Mouse (Mus musculus): ENCODE measurements around the gene D1Ertd622e. TPM values are rescaled to one million over a fixed set of nuclear protein-coding genes. Genes with fewer than 3 reads are reported as not detected.
A peak's percentile ranks its signal among the peaks of the same experiment; 100 is the strongest.

Gene D1Ertd622e
- polyA plus RNA-seq (2012; rRNA removed), result 40.4 and 57.4 TPM in 2 replicates

DNA sequence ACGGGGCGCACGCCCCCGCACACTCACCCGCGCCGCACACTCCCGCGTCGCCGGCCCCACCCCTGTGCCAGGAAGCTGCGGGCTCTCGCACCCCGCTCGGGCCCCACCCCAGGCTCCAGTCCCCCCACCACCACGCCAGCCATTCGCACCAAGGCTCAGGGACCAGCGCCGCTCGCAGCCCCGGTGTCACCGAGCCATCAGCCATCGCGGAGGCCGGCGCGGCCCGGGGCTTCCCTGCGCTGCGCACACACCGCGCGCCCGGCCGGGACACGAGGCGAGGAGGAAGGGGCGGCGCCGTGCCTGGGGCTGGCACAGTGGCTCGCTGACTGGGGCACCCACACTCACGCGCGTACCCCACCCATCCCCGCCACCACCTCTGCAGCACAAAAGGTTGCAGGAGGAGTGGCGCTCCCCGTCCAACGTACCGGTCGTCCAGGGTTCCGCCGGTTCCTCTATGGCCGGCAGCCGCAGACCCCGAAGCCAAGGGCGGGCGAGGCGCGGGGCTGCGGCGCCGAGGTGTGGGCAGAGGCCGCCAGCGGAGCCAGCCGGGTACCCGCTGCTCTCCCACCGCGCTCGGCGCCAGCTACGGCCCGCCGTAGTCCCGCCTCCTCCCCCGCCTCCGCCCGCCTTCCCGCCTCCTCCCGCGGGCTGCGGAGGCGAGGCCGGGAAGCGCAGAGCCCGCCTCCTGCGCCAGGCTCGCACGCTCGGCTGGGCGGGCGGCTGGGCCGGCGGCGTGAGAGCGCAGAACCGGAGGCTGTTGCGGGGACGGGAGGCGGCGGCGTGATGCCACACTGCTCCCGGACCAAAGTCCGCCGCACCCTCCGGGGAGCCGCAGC lies at the start of gene D1Ertd622e:
Gene D1Ertd622e, minus strand, starts transcription at position 669 of the 836 bp plus-strand sequence.
- DNase-seq (ENCODE audit: low read depth, low spot score), result no peak
- under 1% methylated on average over 106 of the region's 106 CpGs for WGBS

DNA sequence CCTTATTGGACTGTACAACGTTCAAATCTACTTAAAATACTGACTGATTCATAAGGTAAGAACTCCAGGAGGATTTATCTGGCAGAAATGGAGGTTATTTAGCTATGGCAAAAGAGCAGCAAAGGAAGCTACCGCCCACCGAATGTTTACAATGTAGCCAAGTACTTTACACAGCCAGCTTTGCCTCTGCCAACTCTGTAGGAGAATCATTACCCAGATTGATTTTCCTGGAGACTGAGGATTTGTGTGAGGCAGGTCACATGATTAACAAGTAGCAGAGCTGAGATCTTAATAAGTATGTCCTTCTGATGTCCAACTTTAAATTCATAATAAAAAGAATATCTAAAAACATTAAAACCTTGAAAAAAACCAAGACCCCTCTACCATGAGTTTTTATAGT lies 48.6 kb upstream of the D1Ertd622e start:
- no peak for DNase-seq (ENCODE audit: low read depth, low spot score)
- 63% methylated on average over 3 of the region's 3 CpGs for WGBS

DNA sequence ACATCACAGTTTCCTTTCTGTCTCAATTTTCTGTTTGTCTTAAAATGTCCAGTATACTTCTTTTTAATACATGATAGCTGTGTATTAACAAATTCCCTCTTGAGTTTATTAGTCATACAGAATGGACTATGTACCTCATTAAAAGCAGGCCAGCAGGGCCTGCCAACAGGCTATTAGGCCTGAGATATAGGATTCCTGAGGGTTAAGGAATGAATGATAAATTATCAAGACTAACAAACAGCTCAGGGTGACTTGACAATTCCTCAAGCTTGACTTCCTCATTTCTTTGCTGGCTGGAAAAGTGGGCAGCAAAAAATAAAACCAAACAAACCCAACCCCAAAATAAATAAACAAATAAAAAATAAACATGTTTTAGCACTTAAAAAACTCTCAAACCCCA lies 43.5 kb upstream of the D1Ertd622e start:
- DNase-seq (ENCODE audit: low read depth, low spot score), result no peak

DNA sequence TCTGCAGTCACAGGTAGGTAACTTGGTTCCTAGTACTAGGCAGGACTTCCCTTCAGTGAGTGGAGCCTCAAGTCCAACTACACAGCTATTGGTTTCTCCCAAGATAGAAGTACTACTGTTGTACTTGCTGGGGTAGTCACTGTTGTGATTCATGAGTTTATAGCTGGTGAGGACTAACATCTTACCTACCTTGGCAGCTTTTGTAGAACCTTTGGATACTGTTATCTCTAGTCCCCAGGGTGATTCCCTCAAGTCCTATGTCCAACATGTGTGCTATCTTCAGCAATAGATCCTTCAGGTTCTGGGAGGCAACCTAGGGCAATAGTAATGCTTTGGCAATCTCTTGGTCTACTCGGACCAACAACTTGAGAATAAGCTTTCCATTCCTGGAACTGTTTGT lies 42.8 kb upstream of the D1Ertd622e start:
- WGBS, result 91% methylated on average over 1 of the region's 1 CpGs
- DNase-seq (ENCODE audit: low read depth, low spot score), result no peak

DNA sequence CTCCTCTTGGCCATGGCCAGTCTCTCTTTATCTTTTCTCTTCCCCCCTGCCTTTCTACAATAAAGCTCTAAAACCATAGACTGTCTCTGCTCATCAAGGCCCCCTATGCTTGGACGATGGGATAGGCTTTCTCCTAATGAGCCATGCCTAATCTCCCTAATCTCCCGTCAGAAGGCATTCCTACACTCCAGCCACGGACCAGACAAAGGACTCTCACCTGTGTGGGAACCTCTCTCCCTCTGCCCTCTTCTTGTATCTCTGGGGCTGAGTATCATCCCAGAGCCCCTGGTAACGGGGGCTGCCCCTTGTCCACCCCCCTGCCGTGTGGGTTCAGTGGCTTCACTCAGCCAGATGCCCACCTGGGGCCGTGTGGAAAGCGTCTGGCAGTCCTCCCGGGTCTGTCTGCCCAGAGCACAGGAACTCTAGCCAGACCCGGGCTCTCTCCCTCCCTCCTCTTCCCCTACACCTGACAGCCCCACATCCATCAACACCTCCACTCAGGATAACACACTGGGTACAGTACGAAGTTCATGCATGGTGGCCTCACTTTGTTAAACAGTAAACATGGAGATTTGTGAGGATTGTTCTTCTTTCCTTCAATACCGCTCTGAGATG lies 37.2 kb upstream of the D1Ertd622e start:
- 21% methylated on average over 11 of the region's 11 CpGs for WGBS
- no peak for DNase-seq (ENCODE audit: low read depth, low spot score)

DNA sequence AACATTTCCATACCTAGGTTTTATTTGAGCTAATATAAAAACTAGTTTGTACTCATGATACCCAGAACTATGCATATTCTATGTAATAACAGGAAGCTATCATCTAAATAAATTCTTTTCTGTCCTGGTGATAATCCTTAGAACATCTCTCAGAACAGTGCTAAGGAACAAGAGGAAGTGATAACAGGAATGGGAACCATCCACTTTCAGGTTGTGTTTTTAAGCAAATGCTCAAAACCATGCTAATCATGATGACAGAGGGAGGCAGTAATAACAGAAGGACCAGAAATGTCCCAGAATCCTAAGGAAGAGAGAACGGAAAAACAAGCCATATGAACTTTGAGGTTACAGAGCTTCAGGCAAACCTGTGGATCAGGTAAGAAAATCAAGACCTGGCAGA lies 35.4 kb upstream of the D1Ertd622e start:
- no peak for DNase-seq (ENCODE audit: low read depth, low spot score)
- 92% methylated on average over 1 of the region's 1 CpGs for WGBS

DNA sequence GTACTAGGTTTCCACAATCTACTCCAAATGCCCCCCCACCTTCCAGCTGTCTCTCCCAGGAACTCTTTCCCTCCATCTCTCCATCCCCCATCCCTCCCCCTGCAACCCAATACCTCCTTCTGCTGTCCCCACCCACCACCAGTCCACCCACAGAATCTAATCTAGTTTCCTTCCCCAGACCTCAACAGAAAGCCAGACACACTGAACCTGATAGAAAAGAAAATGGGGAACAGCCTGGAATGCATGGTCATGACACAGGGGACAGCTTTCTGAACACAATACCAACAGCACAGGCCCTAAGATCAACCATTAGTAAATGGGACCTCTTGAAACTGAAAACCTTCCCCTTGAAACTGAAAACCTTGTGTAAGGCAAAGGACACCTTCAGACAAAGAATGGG lies 32.0 kb upstream of the D1Ertd622e start:
- no peak for DNase-seq (ENCODE audit: low read depth, low spot score)

DNA sequence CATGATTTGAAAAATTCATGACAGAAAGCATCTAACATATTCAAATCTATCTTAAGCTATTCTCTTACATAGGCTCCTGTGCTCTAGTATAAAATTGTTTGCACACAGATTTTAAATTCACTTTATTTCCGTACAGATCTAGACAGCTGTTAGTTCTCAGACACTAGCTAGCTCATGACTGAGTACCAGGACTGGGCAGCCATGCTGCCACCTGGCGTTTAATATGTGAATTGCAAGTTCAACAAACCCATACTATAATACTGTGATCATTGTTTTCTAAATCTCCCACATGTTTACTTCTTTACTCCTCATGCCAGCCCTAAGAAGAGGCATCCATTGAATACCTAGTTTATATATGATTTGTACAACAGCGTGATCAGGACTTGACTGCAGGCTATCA lies 26.9 kb upstream of the D1Ertd622e start:
- 6% methylated on average over 3 of the region's 3 CpGs for WGBS
- DNase-seq (ENCODE audit: low read depth, low spot score), result peak; percentile 21

DNA sequence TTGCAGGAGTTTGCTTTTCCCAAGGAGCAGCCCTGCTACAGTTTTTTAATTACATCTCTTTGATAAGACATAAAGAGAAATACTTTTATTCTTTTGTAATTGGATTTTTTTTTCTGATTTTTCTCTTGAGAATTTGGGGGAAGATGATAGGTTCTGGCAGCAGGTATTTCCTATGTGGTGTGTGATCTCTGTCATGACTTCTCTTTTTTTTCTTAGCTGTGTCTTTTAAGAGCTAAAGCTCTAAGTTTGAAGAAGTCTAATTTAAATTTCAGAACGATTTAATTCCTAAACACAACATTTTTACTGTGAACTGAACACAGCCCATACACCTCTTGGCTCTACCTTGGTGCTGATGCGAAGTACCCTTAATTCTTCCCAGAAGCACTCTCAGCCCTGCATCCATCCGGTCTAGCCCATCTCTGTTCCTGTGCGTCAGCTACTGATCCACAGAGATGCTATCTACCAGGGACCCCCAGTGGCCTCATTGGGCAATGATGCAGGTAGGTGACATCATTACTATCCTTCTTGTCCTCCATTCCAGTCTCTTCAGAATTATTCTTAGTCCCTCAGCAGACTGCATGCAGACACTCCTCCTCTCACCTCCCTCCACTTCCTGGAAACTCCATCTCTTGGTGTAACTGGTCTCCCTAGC lies 14.8 kb upstream of the D1Ertd622e start:
- WGBS, result 72% methylated on average over 4 of the region's 4 CpGs
- no peak for DNase-seq (ENCODE audit: low read depth, low spot score)

DNA sequence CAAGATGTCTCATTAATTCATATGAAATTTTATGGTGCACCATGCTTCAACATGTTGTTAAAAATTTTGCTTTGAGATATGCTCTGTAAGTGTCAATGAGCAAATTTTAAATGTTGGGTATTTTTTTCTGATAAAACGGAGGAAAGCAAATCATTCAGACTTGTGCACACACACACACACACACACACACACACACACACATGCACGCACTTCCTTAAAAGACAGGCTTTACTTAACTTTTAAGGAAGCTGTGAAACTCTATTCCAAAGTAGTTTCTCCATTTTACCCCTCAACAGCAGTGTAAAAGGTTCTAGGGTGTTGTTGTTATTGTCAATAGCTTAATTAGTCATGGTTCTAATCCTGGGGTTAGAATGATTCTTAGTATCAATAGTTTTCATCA lies 14.2 kb upstream of the D1Ertd622e start:
- 39% methylated on average over 2 of the region's 2 CpGs for WGBS
- DNase-seq (ENCODE audit: low read depth, low spot score), result no peak

DNA sequence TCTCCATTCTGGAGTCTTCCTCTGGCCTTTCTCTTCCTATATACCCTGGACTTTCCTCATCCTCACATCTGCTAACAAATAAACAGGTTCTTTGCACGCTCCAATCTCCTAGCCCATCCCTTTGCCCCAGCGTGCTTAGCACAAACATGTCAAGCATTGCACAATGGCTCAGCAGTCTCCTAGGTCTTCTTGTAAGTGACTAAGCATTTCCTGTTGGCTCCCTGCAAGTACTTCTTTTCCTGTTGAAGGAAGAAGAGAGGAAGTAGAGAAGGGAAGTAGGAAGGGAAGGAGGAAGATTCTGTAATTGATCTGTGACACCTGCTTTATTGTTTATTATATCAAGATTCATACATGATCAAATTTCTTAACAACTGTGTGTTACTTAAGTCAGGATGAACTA lies 11.0 kb upstream of the D1Ertd622e start:
- no peak for DNase-seq (ENCODE audit: low read depth, low spot score)
- WGBS, result 18% methylated on average over 2 of the region's 2 CpGs

DNA sequence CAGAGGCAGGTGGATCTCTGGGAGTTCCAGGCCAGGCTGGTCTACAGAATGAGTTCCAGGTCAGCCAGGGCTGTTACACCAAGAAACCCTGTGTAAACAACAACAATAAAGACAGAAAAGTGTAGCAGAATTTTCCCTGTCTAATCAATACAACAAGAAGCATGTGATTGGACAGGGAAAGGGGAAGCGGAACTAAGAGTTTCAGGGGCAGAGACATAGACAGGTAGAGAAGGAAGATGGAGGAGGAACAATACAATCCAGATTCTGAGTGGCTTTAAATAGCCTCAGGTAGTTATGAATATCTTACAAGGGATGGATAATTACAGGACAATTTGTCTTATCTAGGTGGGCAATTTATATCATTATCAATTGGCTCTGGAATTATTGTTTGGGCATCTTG lies 5.4 kb upstream of the D1Ertd622e start:
- no peak for DNase-seq (ENCODE audit: low read depth, low spot score)
- WGBS, result 97% methylated on average over 1 of the region's 1 CpGs

DNA sequence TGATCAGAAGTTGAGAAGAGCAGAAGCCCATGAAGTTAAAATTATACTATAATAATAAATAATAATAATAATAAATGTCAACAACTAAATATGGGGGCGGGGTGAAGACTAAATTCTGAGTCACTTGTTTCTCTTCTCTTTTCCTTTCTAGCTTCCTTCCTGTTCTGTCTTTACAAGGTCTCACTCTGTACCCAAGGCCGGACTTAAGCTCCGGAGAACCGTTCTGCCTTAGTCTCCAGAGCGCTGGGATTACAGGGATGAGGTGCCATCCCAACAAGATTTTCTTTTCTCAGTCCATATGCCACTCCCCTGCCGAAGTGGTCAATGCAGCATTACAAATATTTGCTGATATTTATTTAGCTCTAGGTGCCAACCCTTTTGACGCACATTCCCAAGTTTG lies 450 bp upstream of the D1Ertd622e start:
- 8% methylated on average over 7 of the region's 7 CpGs for WGBS
- DNase-seq (ENCODE audit: low read depth, low spot score), result no peak

DNA sequence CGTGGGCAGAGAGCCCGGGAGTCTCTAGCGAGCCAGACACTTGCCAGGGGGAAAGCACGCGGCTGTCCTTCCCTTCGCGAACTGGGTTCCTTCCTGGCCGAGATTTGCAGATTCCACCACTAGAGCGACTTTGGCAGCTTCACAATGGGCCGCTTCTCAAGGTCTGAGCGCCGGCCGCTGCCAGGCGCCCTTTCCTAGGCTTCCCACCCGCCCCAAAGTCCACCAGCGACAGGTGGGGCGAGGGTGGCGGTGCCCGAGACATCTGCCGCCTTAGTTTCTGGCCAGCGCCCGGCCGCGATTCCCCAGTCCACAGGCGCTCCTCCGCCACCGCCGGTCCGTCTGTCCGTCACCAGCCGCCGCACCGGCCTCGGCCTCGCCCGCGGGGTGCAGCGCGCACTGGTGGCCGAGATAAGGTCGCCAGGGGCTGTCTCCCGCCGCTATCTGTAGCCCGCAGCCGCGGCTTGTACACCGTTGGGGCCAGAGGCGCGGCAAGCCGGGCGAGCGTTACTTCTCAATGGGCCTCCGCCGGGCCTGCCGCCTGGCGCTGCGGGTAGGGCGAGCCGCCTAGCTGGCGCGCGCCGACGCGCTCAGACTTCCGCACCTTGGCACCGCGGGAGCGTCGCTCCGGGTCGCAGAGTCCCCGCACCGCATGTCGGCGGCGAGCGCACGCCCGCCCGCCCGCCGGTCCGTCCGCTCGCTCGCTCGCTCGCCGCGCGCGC lies 1.0 kb downstream of the D1Ertd622e start:
- WGBS, result under 1% methylated on average over 93 of the region's 93 CpGs

DNA sequence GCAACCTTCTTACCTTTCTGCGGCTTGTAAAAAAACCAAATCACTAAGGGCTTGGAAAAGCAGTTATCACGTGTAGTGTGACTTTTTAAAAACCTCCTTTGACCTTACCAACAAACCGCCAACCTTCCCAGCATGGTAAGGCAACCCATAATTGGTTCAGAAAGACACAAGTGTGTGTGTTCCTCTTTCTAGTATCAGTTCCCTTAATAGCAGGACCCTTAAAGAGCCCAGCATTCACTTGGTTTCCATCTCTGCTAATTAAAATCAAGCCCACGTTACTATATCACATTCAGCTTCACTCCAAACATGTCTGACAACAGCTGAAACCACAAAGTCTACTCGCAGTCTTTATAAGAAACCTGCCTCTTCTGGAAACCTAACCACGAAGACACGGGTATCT lies 2.5 kb downstream of the D1Ertd622e start:
- no peak for DNase-seq (ENCODE audit: low read depth, low spot score)
- WGBS, result 41% methylated on average over 7 of the region's 7 CpGs

More for the DNA sequence above, 1.0 kb downstream of the D1Ertd622e start:
- no peak for DNase-seq (ENCODE audit: low read depth, low spot score)

DNA sequence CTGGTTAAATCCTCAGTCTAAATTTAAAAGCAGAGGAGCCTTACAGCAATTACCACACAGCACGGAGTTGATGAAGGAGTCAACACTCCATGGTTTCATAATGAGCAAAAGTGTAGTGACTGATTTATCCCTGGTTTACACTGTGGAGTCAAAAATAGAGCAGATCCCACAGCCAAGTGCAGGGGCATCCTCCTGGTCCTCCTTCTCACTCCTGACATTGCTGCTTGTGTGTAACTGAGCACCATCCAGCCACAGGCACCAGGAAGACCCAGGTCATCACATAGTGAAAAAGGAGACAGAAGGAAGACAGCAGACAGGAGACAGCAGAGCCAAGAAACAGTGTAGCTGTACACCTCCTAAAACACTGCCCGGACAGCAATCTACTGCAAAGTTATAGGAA lies 4.1 kb downstream of the D1Ertd622e start:
- DNase-seq (ENCODE audit: low read depth, low spot score), result no peak
- WGBS, result 48% methylated on average over 2 of the region's 2 CpGs

DNA sequence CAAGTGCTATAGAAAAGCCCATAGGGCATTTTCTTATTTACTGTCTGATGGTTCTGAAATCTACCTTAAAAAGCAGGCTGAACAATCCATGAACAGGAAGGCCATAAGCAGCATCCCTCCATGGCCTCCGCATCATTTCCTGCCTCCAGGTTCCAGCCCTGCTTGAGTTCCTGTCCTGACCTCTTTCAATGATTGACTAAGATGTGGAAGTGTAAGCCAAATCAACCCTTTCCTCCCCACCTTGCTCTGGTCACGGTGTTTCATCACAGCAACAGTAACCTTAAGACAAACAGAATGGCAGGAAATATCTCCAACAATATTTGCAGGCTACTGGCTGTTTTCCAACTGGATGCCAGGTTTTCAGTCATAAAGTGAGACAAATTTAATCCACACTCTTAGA lies 4.7 kb downstream of the D1Ertd622e start:
- 30% methylated on average over 2 of the region's 2 CpGs for WGBS

DNA sequence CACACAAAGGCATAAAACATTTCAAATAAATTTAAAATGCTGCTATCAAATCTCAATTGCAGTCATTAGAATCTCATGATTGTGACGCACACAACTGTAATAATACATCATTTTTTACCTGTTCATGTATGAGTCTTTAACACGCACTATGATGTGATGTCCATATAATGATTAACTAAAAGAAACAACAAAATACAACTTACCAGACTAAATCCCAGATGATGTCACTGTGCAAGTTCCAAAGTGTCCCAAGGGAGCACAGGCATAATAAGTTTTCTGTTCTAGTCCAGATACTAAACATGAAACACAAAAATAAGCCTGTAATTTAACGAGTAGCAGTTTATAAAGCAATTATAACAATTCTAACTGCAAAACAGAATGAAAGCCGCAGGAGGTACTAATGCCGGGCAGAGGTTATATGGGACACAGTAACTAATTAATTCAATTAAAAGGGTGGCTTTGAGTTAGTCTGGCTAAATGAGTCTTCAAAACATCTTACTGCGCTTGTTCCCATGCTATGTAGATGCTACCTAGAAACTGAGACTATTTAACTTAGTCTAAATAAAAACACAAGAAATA lies 7.4 kb downstream of the D1Ertd622e start:
- 62% methylated on average over 6 of the region's 6 CpGs for WGBS
- DNase-seq (ENCODE audit: low read depth, low spot score), result no peak

More for the DNA sequence above, 4.7 kb downstream of the D1Ertd622e start:
- no peak for DNase-seq (ENCODE audit: low read depth, low spot score)

DNA sequence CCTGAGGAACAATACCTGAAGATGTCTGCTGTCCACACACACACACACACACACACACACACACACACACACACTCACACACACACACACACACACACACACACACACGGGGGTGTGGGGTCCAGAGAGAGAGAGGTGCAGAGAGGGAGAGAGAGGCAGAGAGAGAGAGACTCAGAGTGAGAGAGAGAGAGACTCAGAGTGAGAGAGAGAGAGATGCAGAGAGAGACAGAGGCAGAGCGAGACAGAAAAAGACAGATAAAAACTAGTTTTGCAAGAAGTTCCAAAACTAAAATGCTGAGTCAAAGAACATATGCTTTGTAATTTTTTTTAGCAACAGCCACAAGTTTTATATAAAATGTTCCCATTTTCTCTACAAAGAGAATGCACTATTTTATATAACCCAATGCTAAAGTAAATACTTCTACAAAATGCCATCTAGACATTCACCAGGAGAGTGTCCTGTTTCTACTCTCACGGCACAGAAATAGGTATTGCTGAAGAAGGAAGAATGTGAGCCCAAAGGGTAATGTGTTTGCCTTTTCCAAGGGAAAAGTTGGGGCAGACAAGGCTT lies 11.2 kb downstream of the D1Ertd622e start:
- DNase-seq (ENCODE audit: low read depth, low spot score), result no peak
- 69% methylated on average over 3 of the region's 3 CpGs for WGBS

DNA sequence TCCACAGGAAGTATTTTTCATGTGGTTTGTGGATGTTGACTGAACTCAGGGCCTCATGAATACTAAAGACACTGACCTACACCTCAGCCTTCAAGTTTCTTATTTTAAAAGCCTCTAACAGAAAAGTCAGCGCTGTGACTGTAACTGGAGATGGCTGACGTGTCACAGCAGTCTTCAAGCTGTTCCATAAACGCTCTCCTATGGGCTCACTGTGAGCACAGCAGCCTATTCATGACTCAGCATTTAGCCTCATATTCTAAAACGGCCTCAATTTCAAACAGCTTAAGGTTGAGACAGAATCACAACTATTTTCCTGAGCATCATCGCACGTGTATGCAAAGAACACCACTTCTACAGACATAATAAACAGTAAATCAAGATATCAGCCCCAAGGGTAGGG lies 11.8 kb downstream of the D1Ertd622e start:
- 27% methylated on average over 6 of the region's 6 CpGs for WGBS

More for the DNA sequence above, 11.8 kb downstream of the D1Ertd622e start:
- DNase-seq (ENCODE audit: low read depth, low spot score), result no peak
